Mouse (Mus musculus) forebrain, embryonic 11.5 days (tissue): ENCODE results near the gene Synpo2. TPM values are rescaled to one million over a fixed set of nuclear protein-coding genes. Genes with fewer than 3 reads are reported as not detected.

Experiments used
- ATAC-seq: fragments of 200-750 bp; cut with Nextera tagmentation; replicated peaks from 2 replicates; pipeline ENCODE4 v1.8.0; 2017; ENCODE audit warnings: moderate TSS enrichment; ENCODE audit not compliant: low FRiP score
- DNase-seq: peaks from one replicate; pipeline ENCODE4 v3.0.0-alpha.2; 2017; ENCODE audit warnings: low spot score
- H3K27ac ChIP-seq: fragments of 300-500 bp; sonication (generic); 2 replicates; pipeline ENCODE4 v1.5.1; 2014; ENCODE audit warnings: low read depth, low read length
- H3K27me3 ChIP-seq: fragments of 300-500 bp; sonication (generic); 2 replicates; pipeline ENCODE4 v1.6.1; 2014; ENCODE audit warnings: mild to moderate bottlenecking, low read length, mixed read lengths; ENCODE audit not compliant: control insufficient read depth, insufficient read depth
- H3K36me3 ChIP-seq: fragments of 300-500 bp; sonication (generic); 2 replicates; pipeline ENCODE4 v1.6.1; 2014; ENCODE audit warnings: mild to moderate bottlenecking, low read length, moderate library complexity, mixed read lengths; ENCODE audit not compliant: control insufficient read depth, insufficient read depth
- H3K4me1 ChIP-seq: fragments of 300-500 bp; sonication (generic); replicated peaks from 2 replicates; pipeline ENCODE4 v1.6.1; 2014; ENCODE audit warnings: low read length, mixed read lengths; ENCODE audit not compliant: control insufficient read depth, insufficient read depth
- H3K4me2 ChIP-seq: fragments of 300-500 bp; sonication (generic); 2 replicates; pipeline ENCODE4 v1.6.1; 2014; ENCODE audit warnings: low read depth, mild to moderate bottlenecking, low read length, moderate library complexity, mixed read lengths; ENCODE audit not compliant: severe bottlenecking
- H3K4me3 ChIP-seq: fragments of 300-500 bp; sonication (generic); 2 replicates; pipeline ENCODE4 v1.5.1; 2014; ENCODE audit warnings: low read depth, low read length
- H3K9ac ChIP-seq: fragments of 300-500 bp; sonication (generic); 2 replicates; pipeline ENCODE4 v1.6.1; 2014; ENCODE audit warnings: low read length
- H3K9me3 ChIP-seq: fragments of 300-500 bp; sonication (generic); 2 replicates; pipeline ENCODE4 v1.6.1; 2016; ENCODE audit warnings: low read length, mixed read lengths; ENCODE audit not compliant: control insufficient read depth
- WGBS: fragments of 180-500 bp; shearing (Covaris S2); extraction: QIAGEN DNeasy Blood & Tissue Kit; methylation state at CpG from one replicate; pipeline ENCODE4 v1.1.7; 2014; 5-methylcytosine and 5-hydroxymethylcytosine counted together
- polyA plus RNA-seq: library from polyadenylated mRNA; unstranded; fragments of >200 nt; fragmentation: Nextera tagmentation; extraction: Ambion mirVana; gene quantifications from 2 replicates; pipeline ENCODE4 v1.2.1, GENCODE M21; 2014

Gene Synpo2
- polyA plus RNA-seq, 1 experiment from 2014 or later, result 3.7 TPM

DNA sequence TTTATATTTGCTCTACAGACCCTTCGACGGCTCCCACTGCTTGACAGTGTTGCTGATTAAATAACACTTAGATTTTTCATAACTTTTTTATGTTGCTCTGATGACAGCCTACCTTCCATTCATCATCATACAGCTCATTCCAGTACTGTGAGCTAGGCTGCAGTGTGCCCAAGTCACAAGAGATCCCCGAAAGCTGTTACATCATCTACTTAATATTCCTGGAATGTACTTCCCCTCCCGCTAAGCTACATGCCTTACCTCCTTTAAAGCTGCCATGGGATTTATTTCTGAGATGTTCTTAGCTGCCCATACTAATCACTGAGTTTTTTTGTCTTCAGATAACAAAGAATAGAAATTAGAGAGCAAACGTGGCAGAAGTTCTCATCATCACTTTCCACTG lies 181.8 kb downstream of the Synpo2 start:
- H3K27me3 ChIP-seq, result no peaks in the 10 kb centered on the region
- H3K9me3 ChIP-seq, result no peaks in the 10 kb centered on the region; the same call in 1 of the 2 replicates
- H3K9ac ChIP-seq, result no peak overlapping the region
- H3K4me2 ChIP-seq, result no peak overlapping the region
- ATAC-seq, result 0 out of 2 replicates have a peak, but pooled peaks have one; percentile 51
- no peaks in the 10 kb centered on the region; the same call in 1 of the 2 replicates for H3K4me1 ChIP-seq
- DNase-seq, result no peak
- WGBS, result 74% methylated on average over 5 of the region's 5 CpGs
- no peak overlapping the region for H3K27ac ChIP-seq
- H3K36me3 ChIP-seq, result no peaks in the 10 kb centered on the region
- no peak overlapping the region for H3K4me3 ChIP-seq

GRCm38 (mm10) chr3:123053192-123053938 lies 182.6 kb downstream of the Synpo2 start:
- ATAC-seq (no peak), DNase-seq (no peak)
- H3K4me2 ChIP-seq, result no peak overlapping the region
- no peak overlapping the region for H3K9ac ChIP-seq
- H3K27ac ChIP-seq, result no peak overlapping the region
- no peaks in the 10 kb centered on the region for H3K36me3 ChIP-seq
- WGBS, result 80% methylated on average over 8 of the region's 8 CpGs
- no peaks in the 10 kb centered on the region; the same call in 1 of the 2 replicates for H3K4me1 ChIP-seq
- no peaks in the 10 kb centered on the region; the same call in 1 of the 2 replicates for H3K9me3 ChIP-seq
- no peak overlapping the region for H3K4me3 ChIP-seq
- no peaks in the 10 kb centered on the region for H3K27me3 ChIP-seq

- H3K27ac ChIP-seq, result no peak overlapping the region
- no peak overlapping the region for H3K9ac ChIP-seq
- H3K4me3 ChIP-seq, result no peak overlapping the region
- no peaks in the 10 kb centered on the region for H3K27me3 ChIP-seq
- ATAC-seq (no peak), DNase-seq (no peak)
- no peaks in the 10 kb centered on the region for H3K9me3 ChIP-seq
- H3K4me1 ChIP-seq, result no peaks in the 10 kb centered on the region
- no peaks in the 10 kb centered on the region for H3K36me3 ChIP-seq
- WGBS, result 95% methylated on average over 1 of the region's 1 CpGs
- H3K4me2 ChIP-seq, result no peak overlapping the region
These were observed 193.6 kb downstream of the Synpo2 start for GRCm38 (mm10) chr3:123042308-123042707.

DNA sequence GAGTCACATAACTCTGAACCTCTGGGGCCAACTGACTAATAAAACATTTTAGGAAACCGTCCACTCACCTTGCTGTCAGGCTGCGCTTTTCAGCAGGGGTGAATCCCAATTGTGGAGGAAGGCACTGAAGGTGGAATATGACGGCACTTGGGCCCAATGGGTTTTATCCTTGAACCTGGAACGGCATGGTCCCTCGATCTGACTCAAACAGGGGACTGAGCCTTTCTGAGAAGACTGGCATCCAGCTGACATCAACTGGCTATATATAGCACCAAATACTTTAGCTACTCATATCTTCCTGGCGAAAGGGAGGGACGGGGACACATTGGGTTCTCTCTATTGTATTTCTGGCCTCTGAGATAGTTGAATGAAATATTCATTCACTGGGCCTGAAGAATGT lies 201.2 kb downstream of the Synpo2 start, which contains the start of gene Myoz2:
Gene Myoz2, minus strand, starts transcription at position 264 of the 400 bp plus-strand sequence.
- WGBS, result 91% methylated on average over 7 of the region's 7 CpGs
- H3K9me3 ChIP-seq, result no peaks in the 10 kb centered on the region
- no peak for ATAC-seq

DNA sequence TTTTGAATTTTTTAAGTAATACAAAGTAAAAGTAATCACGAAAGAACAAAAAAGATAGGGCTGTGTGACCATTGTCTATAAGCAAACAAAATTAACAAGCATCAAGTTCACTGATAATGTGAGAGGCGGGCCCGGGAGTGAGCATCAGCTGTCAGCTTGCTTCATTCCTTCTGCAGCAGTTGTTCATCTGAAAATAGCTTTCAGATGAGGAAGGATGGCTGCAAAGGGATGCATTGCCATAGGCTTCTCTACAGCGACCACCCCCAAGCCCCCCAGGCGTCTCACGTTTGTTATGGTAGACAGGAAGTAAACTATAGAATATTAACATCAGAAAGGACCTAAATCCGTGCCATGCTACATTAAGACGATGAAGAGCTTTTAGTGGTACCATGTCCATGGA lies 202.1 kb downstream of the Synpo2 start:
- DNase-seq (no peak), ATAC-seq (no peak)
- no peaks in the 10 kb centered on the region for H3K36me3 ChIP-seq
- no peak overlapping the region for H3K27ac ChIP-seq
- no peaks in the 10 kb centered on the region for H3K4me1 ChIP-seq
- no peaks in the 10 kb centered on the region for H3K27me3 ChIP-seq
- WGBS, result 80% methylated on average over 8 of the region's 8 CpGs
- H3K4me3 ChIP-seq, result no peak overlapping the region
- no peaks in the 10 kb centered on the region for H3K9me3 ChIP-seq
- H3K4me2 ChIP-seq, result no peak overlapping the region
- no peak overlapping the region for H3K9ac ChIP-seq

More for the DNA sequence above, 201.2 kb downstream of the Synpo2 start, which contains the start of gene Myoz2:
- Histone ChIP-seq H3K4me1 (no peaks in the 10 kb centered on the region), H3K36me3 (no peaks in the 10 kb centered on the region), H3K4me2 (no peak within 1 kb of the TSS), H3K9ac (no peak within 1 kb of the TSS), H3K27me3 (no peaks in the 10 kb centered on the region), H3K4me3 (no peak within 1 kb of the TSS), H3K27ac (no peak within 1 kb of the TSS)
- no peak for DNase-seq

Other genes starting within 250 kb of the Synpo2 start
- not detected in 2 replicates for gene Myoz2, start 201.1 kb downstream of the Synpo2 start, polyA plus RNA-seq
- 18.2 and 18.4 TPM in 2 replicates for gene Sec24d, start 31.3 kb upstream of the Synpo2 start, polyA plus RNA-seq
- 33.5 and 35.1 TPM in 2 replicates for gene Mettl14, start 150.0 kb upstream of the Synpo2 start, polyA plus RNA-seq
- gene Prss12, start 210.8 kb upstream of the Synpo2 start, polyA plus RNA-seq, result 1.1 and 1.7 TPM in 2 replicates